In genomic region chr5:102993951-102994350, GRCm38 (mm10) we compare ENCODE assay signal across 12 mouse cellular contexts.
DNase-seq lines count a peak whose midpoint lies in the region; TF ChIP-seq lines count a peak whose summit lies in the region.
"Had no signal": no experiment of that assay in that cellular context is flagged by ENCODE, and none has a peak within 500 bp of the region (broad histone marks: within the 10 kb centered on the region; RNA-seq: fewer than 3 reads in every experiment).

No protein-coding gene starts in this region.

- H3K4me1 ChIP-seq in kidney, adult 2 months (ENCODE audit: control insufficient read depth, insufficient read depth, low read length) = no peaks in the 10 kb centered on the region
- H3K4me1 ChIP-seq in midbrain, embryonic 10.5 days = 0 out of 2 replicates have a peak, but pooled peaks cover 3% of the 10 kb centered on the region
- H3K4me1 ChIP-seq: embryonic facial prominence, embryonic 15.5 days had no signal

- TF ChIP-seq POLR2A in kidney, adult 2 months (IDR thresholded peaks at IDR 0.05; ENCODE audit: low read depth, low read length) = no peak

- H3K36me3 ChIP-seq in kidney, adult 2 months (ENCODE audit: control insufficient read depth, insufficient read depth, low read length) = no peaks in the 10 kb centered on the region
- H3K36me3 ChIP-seq in midbrain, embryonic 10.5 days = peaks cover 4% of the 10 kb centered on the region; the same call in 1 of the 2 replicates
- H3K36me3 ChIP-seq: embryonic facial prominence, embryonic 15.5 days had no signal

- no peak overlapping the region for H3K4me3 ChIP-seq in kidney, adult 2 months (ENCODE audit: insufficient read depth, low read depth, low read length)
- no peak overlapping the region for H3K4me3 ChIP-seq in midbrain, embryonic 10.5 days
- H3K4me3 ChIP-seq: embryonic facial prominence, embryonic 15.5 days; hindbrain, embryonic 10.5 days had no signal

- no peak for TF ChIP-seq CTCF in kidney, adult 2 months (conservative IDR thresholded peaks at IDR 0.05; ENCODE audit: insufficient read depth, insufficient read length, low read depth, low read length)

- peak; percentile 28 for DNase-seq in cerebellum, adult 9-10 months
- DNase-seq in cerebellum, adult 9-11 months = no peak
- DNase-seq in kidney, adult 2 months = peak; percentile 51
- DNase-seq in kidney, adult 18-20 months = no peak
- peak; percentile 96 for DNase-seq in 3T3-L1 (ENCODE audit: low read depth, low spot score)
- peak; percentile 15 for DNase-seq in adrenal gland, postnatal 25 days
- DNase-seq in right cerebral cortex, postnatal 14 days = no peak
- no peak for DNase-seq in midbrain, embryonic 10.5 days (ENCODE audit: low spot score)
- DNase-seq: cerebellum, postnatal 25 days; left cerebral cortex, postnatal 4 days had no signal

- no peak overlapping the region for H3K27ac ChIP-seq in kidney, adult 2 months (ENCODE audit: insufficient read depth, low read depth, low read length)
- no peak overlapping the region for H3K27ac ChIP-seq in midbrain, embryonic 10.5 days (replicated peaks)
- H3K27ac ChIP-seq: embryonic facial prominence, embryonic 15.5 days; hindbrain, embryonic 10.5 days had no signal

- WGBS in kidney, adult 2 months = 71% methylated on average over 5 of the region's 5 CpGs
- WGBS in midbrain, embryonic 10.5 days = 89% methylated on average over 5 of the region's 5 CpGs

- H3K27me3 ChIP-seq in kidney, adult 2 months (replicated peaks; ENCODE audit: control insufficient read depth, insufficient read depth, low read length) = no peaks in the 10 kb centered on the region
- H3K27me3 ChIP-seq in midbrain, embryonic 10.5 days (ENCODE audit: low read depth, poor library complexity, severe bottlenecking) = no peaks in the 10 kb centered on the region
- H3K27me3 ChIP-seq: embryonic facial prominence, embryonic 15.5 days had no signal

- H3K9me3 ChIP-seq in midbrain, embryonic 10.5 days (replicated peaks) = no peaks in the 10 kb centered on the region
- H3K9me3 ChIP-seq: embryonic facial prominence, embryonic 15.5 days; hindbrain, embryonic 10.5 days had no signal

Comparison
In these comparisons a context has a peak if more than half of its experiments do, and no peak if none do; other contexts are left out.
1. DNase-seq: peak in cerebellum, adult 9-10 months (single experiment), kidney, adult 2 months (single experiment), 3T3-L1 (single experiment) and adrenal gland, postnatal 25 days (single experiment); none in cerebellum, adult 9-11 months (single experiment), kidney, adult 18-20 months (single experiment), right cerebral cortex, postnatal 14 days (single experiment) and midbrain, embryonic 10.5 days (single experiment).